Mouse (Mus musculus) heart, embryonic 11.5 days (tissue): ENCODE results near the gene Olfr357. TPM values are rescaled to one million over a fixed set of nuclear protein-coding genes. Genes with fewer than 3 reads are reported as not detected.

ENCODE experiments used
- ATAC-seq: fragments of 200-750 bp; cut with Nextera tagmentation; replicated peaks from 2 replicates; pipeline ENCODE4 v1.8.0; 2017; ENCODE audit warnings: moderate library complexity; ENCODE audit not compliant: insufficient number of reproducible peaks, low FRiP score, low TSS enrichment
- H3K27ac ChIP-seq: fragments of 300-500 bp; sonication (generic); 2 replicates; pipeline ENCODE4 v1.5.1; 2014; ENCODE audit warnings: mild to moderate bottlenecking, low read depth, low read length
- H3K27me3 ChIP-seq: fragments of 300-500 bp; sonication (generic); 2 replicates; pipeline ENCODE4 v1.6.1; 2014; ENCODE audit warnings: mild to moderate bottlenecking, low read length, mixed read lengths; ENCODE audit not compliant: control insufficient read depth, insufficient read depth
- H3K36me3 ChIP-seq: fragments of 300-500 bp; sonication (generic); 2 replicates; pipeline ENCODE4 v1.6.1; 2014; ENCODE audit warnings: mild to moderate bottlenecking, low read length, moderate library complexity, mixed read lengths; ENCODE audit not compliant: control insufficient read depth, insufficient read depth
- H3K4me1 ChIP-seq: fragments of 300-500 bp; sonication (generic); 2 replicates; pipeline ENCODE4 v1.6.1; 2014; ENCODE audit warnings: low read length; ENCODE audit not compliant: control insufficient read depth, insufficient read depth
- H3K4me2 ChIP-seq: fragments of 300-500 bp; sonication (generic); 2 replicates; pipeline ENCODE4 v1.6.1; 2014; ENCODE audit warnings: mild to moderate bottlenecking, moderate library complexity
- H3K4me3 ChIP-seq: fragments of 300-500 bp; sonication (generic); 2 replicates; pipeline ENCODE4 v1.5.1; 2014; ENCODE audit warnings: low read depth, low read length
- H3K9ac ChIP-seq: fragments of 300-500 bp; sonication (generic); 2 replicates; pipeline ENCODE4 v1.6.1; 2014; ENCODE audit warnings: mild to moderate bottlenecking, low read depth, low read length, moderate library complexity
- H3K9me3 ChIP-seq: fragments of 300-500 bp; sonication (generic); replicated peaks from 2 replicates; pipeline ENCODE4 v1.6.1; 2016; ENCODE audit warnings: low read length; ENCODE audit not compliant: control insufficient read depth
- WGBS: fragments of 180-500 bp; shearing (Covaris S2); extraction: QIAGEN DNeasy Blood & Tissue Kit; methylation state at CpG from one replicate; pipeline ENCODE4 v1.1.7; 2014; ENCODE audit not compliant: insufficient replicate concordance; 5-methylcytosine and 5-hydroxymethylcytosine counted together
- polyA plus RNA-seq: library from polyadenylated mRNA; unstranded; fragments of >200 nt; fragmentation: Nextera tagmentation; extraction: Ambion mirVana; gene quantifications from 2 replicates; pipeline ENCODE4 v1.2.1, GENCODE M21; 2014

Olfr357 gene
- polyA plus RNA-seq = not detected in 2 replicates

GRCm38 (mm10) chr2:36993527-36993926, at the start of gene Olfr357:
Gene Olfr357, plus strand, starts transcription at chr2:36993827.
- Histone ChIP-seq H3K36me3 (no peaks in the 10 kb centered on the region), H3K9me3 (peaks cover 5% of the 10 kb centered on the region), H3K9ac (no peak within 1 kb of the TSS), H3K4me2 (no peak within 1 kb of the TSS), H3K27me3 (no peaks in the 10 kb centered on the region), H3K4me3 (no peak within 1 kb of the TSS), H3K4me1 (no peaks in the 10 kb centered on the region), H3K27ac (no peak within 1 kb of the TSS)
- 57% methylated on average over 1 of the region's 1 CpGs for whole genome bisulfite sequencing
- ATAC-seq = no peak

- H3K4me1 ChIP-seq = no peaks in the 10 kb centered on the region
- no peak overlapping the region for H3K27ac ChIP-seq
- H3K4me2 ChIP-seq = no peak overlapping the region
- ATAC-seq = no peak
- H3K36me3 ChIP-seq = no peaks in the 10 kb centered on the region
- H3K9me3 ChIP-seq = peaks cover 5% of the 10 kb centered on the region
- no peak overlapping the region for H3K4me3 ChIP-seq
- no peaks in the 10 kb centered on the region for H3K27me3 ChIP-seq
- no peak overlapping the region for H3K9ac ChIP-seq
- WGBS = 80% methylated on average over 1 of the region's 1 CpGs
These were observed 3.4 kb downstream of the Olfr357 start for GRCm38 (mm10) chr2:36997030-36997429.

GRCm38 (mm10) chr2:37009235-37009634, 15.6 kb downstream of the Olfr357 start, which contains the start of gene Olfr358:
Gene Olfr358, minus strand, starts transcription at chr2:37009335.
- Histone ChIP-seq H3K9ac (no peak within 1 kb of the TSS), H3K4me2 (no peak within 1 kb of the TSS), H3K4me1 (no peaks in the 10 kb centered on the region), H3K27me3 (no peaks in the 10 kb centered on the region), H3K9me3 (peaks cover 5% of the 10 kb centered on the region; the same call in 1 of the 2 replicates), H3K27ac (no peak within 1 kb of the TSS), H3K36me3 (no peaks in the 10 kb centered on the region), H3K4me3 (no peak within 1 kb of the TSS)
- no peak for ATAC-seq

Other genes starting within 250 kb of the Olfr357 start
- gene Olfr348, start 209.6 kb upstream of the Olfr357 start, polyA plus RNA-seq = not detected in 2 replicates
- not detected in 2 replicates for gene Olfr50, start 203.3 kb upstream of the Olfr357 start, polyA plus RNA-seq
- not detected in 2 replicates for gene Olfr3, start 176.8 kb upstream of the Olfr357 start, polyA plus RNA-seq
- gene Olfr350, start 147.5 kb upstream of the Olfr357 start, polyA plus RNA-seq = not detected in 2 replicates
- not detected in 2 replicates for gene Olfr351, start 131.2 kb upstream of the Olfr357 start, polyA plus RNA-seq
- gene Olfr352, start 125.4 kb upstream of the Olfr357 start, polyA plus RNA-seq = not detected in 2 replicates
- not detected in 2 replicates for gene Olfr353, start 100.9 kb upstream of the Olfr357 start, polyA plus RNA-seq
- not detected in 2 replicates for gene Olfr354, start 88.1 kb upstream of the Olfr357 start, polyA plus RNA-seq
- gene Olfr355, start 64.9 kb upstream of the Olfr357 start, polyA plus RNA-seq = not detected in 2 replicates
- not detected in 2 replicates for gene Olfr356, start 56.7 kb upstream of the Olfr357 start, polyA plus RNA-seq
- gene Olfr358, start 15.5 kb downstream of the Olfr357 start, polyA plus RNA-seq = not detected in 2 replicates
- not detected in 2 replicates for gene Olfr360, start 71.9 kb downstream of the Olfr357 start, polyA plus RNA-seq
- gene Olfr361, start 95.5 kb downstream of the Olfr357 start, polyA plus RNA-seq = not detected in 2 replicates
- not detected in 2 replicates for gene Olfr362, start 124.1 kb downstream of the Olfr357 start, polyA plus RNA-seq
- not detected in 2 replicates for gene Olfr364-ps1, start 145.5 kb downstream of the Olfr357 start, polyA plus RNA-seq
- gene Olfr365, start 194.4 kb downstream of the Olfr357 start, polyA plus RNA-seq = not detected in 2 replicates
- not detected in 2 replicates for gene Olfr366, start 217.7 kb downstream of the Olfr357 start, polyA plus RNA-seq